Mouse (Mus musculus) bone marrow, adult 2 months (tissue): Measurements from ENCODE around the gene Fam78b.

Experiments used
- CTCF ChIP-seq: fragments of 200-500 bp; IDR thresholded peaks from 2 replicates; pipeline ENCODE4 v1.5.1; 2011; ENCODE audit warnings: low read length, control low read depth; ENCODE audit not compliant: control insufficient read depth, insufficient read depth
- POLR2A ChIP-seq: fragments of 200-500 bp; IDR thresholded peaks from 2 replicates; pipeline ENCODE4 v1.6.1; 2011; ENCODE audit warnings: low read depth, mild to moderate bottlenecking, control low read depth, low read length, borderline replicate concordance; ENCODE audit not compliant: control insufficient read depth

- TF ChIP-seq POLR2A (no peak), CTCF (no peak)
Measured at GRCm38 (mm10) chr1:167105916-167106315, 104.7 kb downstream of the Fam78b start.
